Mouse (Mus musculus) brain, embryonic 14.5 days (tissue): ENCODE data around the gene Lrrc10.

Source experiments
- CTCF ChIP-seq: fragments of 200-500 bp; IDR thresholded peaks from 2 replicates; pipeline ENCODE4 v1.5.1; 2012; ENCODE audit warnings: inconsistent platforms, mild to moderate bottlenecking, moderate library complexity, borderline replicate concordance; ENCODE audit not compliant: insufficient read depth, insufficient read length; ENCODE audit errors: extremely low read depth
- POLR2A ChIP-seq: fragments of 200-500 bp; IDR thresholded peaks from 2 replicates; pipeline ENCODE4 v1.6.1; 2012; ENCODE audit warnings: mild to moderate bottlenecking, inconsistent platforms, borderline replicate concordance; ENCODE audit not compliant: poor library complexity, insufficient read depth, insufficient read length, severe bottlenecking; ENCODE audit errors: extremely low read depth

DNA sequence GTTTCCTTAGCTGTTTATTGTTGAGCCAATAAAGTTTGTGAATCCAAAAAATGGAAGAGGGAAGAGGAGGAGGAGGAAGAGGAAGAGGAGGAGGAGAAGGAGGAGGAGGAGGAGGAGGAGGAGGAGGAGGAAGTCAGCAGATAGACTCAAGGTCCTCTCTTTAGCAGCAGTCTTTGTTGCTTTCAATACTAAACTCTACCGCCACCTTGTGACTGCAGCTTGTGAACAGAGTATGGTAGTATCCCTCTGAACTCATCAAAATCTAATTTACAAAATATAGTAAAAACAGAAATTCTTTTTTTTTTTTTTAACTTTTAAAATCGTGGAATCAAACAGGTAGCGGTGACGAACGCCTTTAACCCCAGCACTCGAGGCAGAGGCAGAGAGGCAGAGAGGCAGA is 4.8 kb upstream of the Lrrc10 start:
- peak; percentile 32; the same call in 1 of the 2 replicates for TF ChIP-seq CTCF
- no peak for TF ChIP-seq POLR2A
